Mouse (Mus musculus) thymus, postnatal 0 days (tissue): ENCODE results near the gene Pin1rt1. TPM values are rescaled to one million over a fixed set of nuclear protein-coding genes. Genes with fewer than 3 reads are reported as not detected.

ENCODE experiments used
- polyA plus RNA-seq: library from polyadenylated mRNA; unstranded; fragments of >200 nt; fragmentation: Nextera tagmentation; extraction: Ambion mirVana; gene quantifications from 2 replicates; pipeline ENCODE4 v1.2.1, GENCODE M21; 2015

Pin1rt1 gene
- polyA plus RNA-seq, 1 experiment from 2014 or later, result not detected

Other genes starting within 250 kb of the Pin1rt1 start
- gene Hipk3, start 221.9 kb downstream of the Pin1rt1 start, polyA plus RNA-seq, result 11.9 and 13.9 TPM in 2 replicates
- gene Cstf3, start 125.9 kb downstream of the Pin1rt1 start, polyA plus RNA-seq, result 60.5 and 67.0 TPM in 2 replicates
- gene Tcp11l1, start 4.2 kb downstream of the Pin1rt1 start, polyA plus RNA-seq, result 12.6 and 16.4 TPM in 2 replicates
- 3.7 and 4.0 TPM in 2 replicates for gene Depdc7, start 26.5 kb upstream of the Pin1rt1 start, polyA plus RNA-seq
- gene Qser1, start 100.4 kb upstream of the Pin1rt1 start, polyA plus RNA-seq, result 3.9 and 4.6 TPM in 2 replicates
- 2.3 and 2.6 TPM in 2 replicates for gene Prrg4, start 133.5 kb upstream of the Pin1rt1 start, polyA plus RNA-seq
- gene Ccdc73, start 151.4 kb upstream of the Pin1rt1 start, polyA plus RNA-seq, result 7.5 and 7.6 TPM in 2 replicates